Mouse (Mus musculus): ENCODE results near the gene Nrxn2. TPM values are rescaled to one million over a fixed set of nuclear protein-coding genes. Genes with fewer than 3 reads are reported as not detected.

Gene Nrxn2
- total RNA-seq, 1 experiment = 9.5 TPM

DNA sequence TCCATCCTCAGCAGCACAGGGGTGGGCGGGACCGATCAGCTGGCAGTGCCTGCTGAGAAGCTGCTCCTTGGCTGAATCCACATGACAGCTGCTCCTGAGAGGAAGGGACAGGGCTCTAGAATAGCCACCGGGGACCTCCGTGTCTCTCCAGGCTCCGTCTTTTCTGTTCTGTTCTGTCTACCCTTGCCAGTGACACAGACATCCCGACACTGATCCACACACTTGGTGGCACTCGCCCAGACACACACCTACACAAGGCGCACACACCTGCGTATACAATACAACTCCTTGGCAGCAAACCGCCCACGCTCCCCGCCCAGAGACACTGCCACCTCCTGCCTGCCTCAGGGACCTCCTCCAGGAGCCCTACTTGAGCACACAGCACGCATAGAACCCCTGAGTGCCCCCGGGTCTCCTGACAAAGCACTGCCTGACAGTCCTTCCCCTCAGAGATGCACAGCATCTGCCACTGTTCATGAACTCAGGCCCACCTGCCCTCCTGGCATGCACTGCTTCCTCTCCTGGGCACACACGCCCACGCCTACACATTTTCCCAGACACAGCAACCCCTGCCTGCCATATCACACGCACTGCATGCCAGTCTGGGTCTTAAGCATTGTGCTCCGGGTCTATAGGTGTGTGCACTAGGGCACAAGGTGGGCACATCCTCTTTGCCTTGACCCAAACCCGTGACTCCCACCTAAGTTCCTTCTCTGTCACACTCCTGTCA, 2.1 kb downstream of the Nrxn2 start:
- Histone ChIP-seq H3K27ac (ENCODE audit: insufficient read depth, low read depth, low read length, poor library complexity, severe bottlenecking) (no peak overlapping the region), H3K4me3 (ENCODE audit: insufficient read depth in 1 of 2, low read depth in 1 of 2, low read length in 2 of 2, poor library complexity in 1 of 2, severe bottlenecking in 1 of 2) (no peak overlapping the region), H3K4me1 (ENCODE audit: control insufficient read depth in 2 of 2, insufficient read depth in 2 of 2, low read length in 2 of 2, poor library complexity in 1 of 2) (peaks cover 3 to 26% of the 10 kb centered on the region in 2 experiments; a peak in 2 of 4 replicates), H3K36me3 (ENCODE audit: control insufficient read depth, insufficient read depth, low read length, poor library complexity, severe bottlenecking) (no peaks in the 10 kb centered on the region; the same call in 1 of the 2 replicates), H3K9ac (ENCODE audit: insufficient read depth, low read depth, low read length, poor library complexity, severe bottlenecking) (no peak overlapping the region), H3K9me3 (ENCODE audit: control insufficient read depth, insufficient read depth, low read depth, low read length) (no peaks in the 10 kb centered on the region)
- in situ Hi-C loops (cut with MboI; ENCODE audit: low sequenced_read_pairs in 2 of 2, unreplicated experiment in 2 of 2) = no loop called here
- DNase-seq (ENCODE audit: low read depth, low spot score) = no peak
- TF ChIP-seq CHD2 (IDR thresholded peaks at IDR 0.05; ENCODE audit: low read depth, low read length) (no peak), MAFK (IDR thresholded peaks at IDR 0.05; ENCODE audit: insufficient read depth, low read depth, low read length) (no peak), HCFC1 (IDR thresholded peaks at IDR 0.05; ENCODE audit: borderline replicate concordance, insufficient read depth, low read length) (no peak), ZC3H11A (IDR thresholded peaks at IDR 0.05; ENCODE audit: borderline replicate concordance, low read depth, low read length) (no peak), ZNF384 (IDR thresholded peaks at IDR 0.05; ENCODE audit: low read depth, low read length) (no peak)

DNA sequence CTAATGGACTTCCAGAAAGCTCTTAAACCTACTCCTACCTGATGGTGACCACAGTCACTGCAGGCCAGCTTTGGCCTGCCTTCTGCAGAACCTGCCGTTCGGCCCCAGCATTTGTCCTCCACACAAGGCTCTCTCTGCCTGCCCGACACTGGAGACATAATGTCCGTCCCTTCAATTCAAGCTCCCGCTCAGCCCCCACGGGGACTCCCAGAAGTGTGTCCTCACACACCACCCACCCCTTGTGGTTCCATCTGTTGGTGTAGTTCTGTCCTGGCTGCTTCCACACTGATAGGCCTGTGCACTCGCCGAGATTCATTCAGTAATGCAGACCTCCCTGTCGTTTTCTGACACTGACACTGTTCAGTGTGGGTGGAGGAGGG, 2.7 kb downstream of the Nrxn2 start:
- Histone ChIP-seq H3K4me3 (ENCODE audit: insufficient read depth in 1 of 2, low read depth in 1 of 2, low read length in 2 of 2, poor library complexity in 1 of 2, severe bottlenecking in 1 of 2) (no peak overlapping the region), H3K9me3 (ENCODE audit: control insufficient read depth, insufficient read depth, low read depth, low read length) (no peaks in the 10 kb centered on the region), H3K36me3 (ENCODE audit: control insufficient read depth, insufficient read depth, low read length, poor library complexity, severe bottlenecking) (no peaks in the 10 kb centered on the region; the same call in 1 of the 2 replicates), H3K9ac (ENCODE audit: insufficient read depth, low read depth, low read length, poor library complexity, severe bottlenecking) (no peak overlapping the region), H3K4me1 (ENCODE audit: control insufficient read depth in 2 of 2, insufficient read depth in 2 of 2, low read length in 2 of 2, poor library complexity in 1 of 2) (peaks cover 3 to 20% of the 10 kb centered on the region in 2 experiments; a peak in 2 of 4 replicates), H3K27ac (ENCODE audit: insufficient read depth, low read depth, low read length, poor library complexity, severe bottlenecking) (no peak overlapping the region)
- in situ Hi-C loops (cut with MboI; ENCODE audit: low sequenced_read_pairs in 2 of 2, unreplicated experiment in 2 of 2) = no loop called here
- TF ChIP-seq MAFK (IDR thresholded peaks at IDR 0.05; ENCODE audit: insufficient read depth, low read depth, low read length) = no peak
- no peak for TF ChIP-seq ZNF384 (IDR thresholded peaks at IDR 0.05; ENCODE audit: low read depth, low read length)
- no peak for TF ChIP-seq HCFC1 (IDR thresholded peaks at IDR 0.05; ENCODE audit: borderline replicate concordance, insufficient read depth, low read length)
- no peak for TF ChIP-seq ZC3H11A (IDR thresholded peaks at IDR 0.05; ENCODE audit: borderline replicate concordance, low read depth, low read length)
- TF ChIP-seq CHD2 (IDR thresholded peaks at IDR 0.05; ENCODE audit: low read depth, low read length) = no peak
- DNase-seq (ENCODE audit: low read depth, low spot score) = no peak

DNA sequence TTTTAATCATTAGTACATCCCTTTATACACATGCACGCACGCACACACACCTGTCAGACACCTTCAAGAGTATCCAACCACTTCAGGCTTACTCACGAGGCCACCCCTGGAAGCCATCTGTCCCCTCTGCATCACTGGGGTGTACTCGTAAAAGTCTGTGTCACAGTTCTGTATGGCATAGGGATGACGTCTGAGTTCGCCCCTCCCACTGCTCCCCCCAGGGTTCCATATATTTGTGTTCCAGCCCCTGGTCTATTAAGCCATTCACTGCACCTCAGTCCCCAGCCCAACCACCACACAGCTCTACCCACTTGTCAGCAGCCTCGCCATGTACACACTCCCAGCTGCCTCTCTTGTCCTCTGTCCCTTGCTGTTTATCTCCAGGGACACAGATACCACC, 3.5 kb downstream of the Nrxn2 start:
- H3K9me3 ChIP-seq (ENCODE audit: control insufficient read depth, insufficient read depth, low read depth, low read length) = no peaks in the 10 kb centered on the region
- no peak overlapping the region for H3K9ac ChIP-seq (ENCODE audit: insufficient read depth, low read depth, low read length, poor library complexity, severe bottlenecking)
- TF ChIP-seq HCFC1 (IDR thresholded peaks at IDR 0.05; ENCODE audit: borderline replicate concordance, insufficient read depth, low read length) (no peak), ZC3H11A (IDR thresholded peaks at IDR 0.05; ENCODE audit: borderline replicate concordance, low read depth, low read length) (no peak), CHD2 (IDR thresholded peaks at IDR 0.05; ENCODE audit: low read depth, low read length) (no peak), MAFK (IDR thresholded peaks at IDR 0.05; ENCODE audit: insufficient read depth, low read depth, low read length) (no peak), ZNF384 (IDR thresholded peaks at IDR 0.05; ENCODE audit: low read depth, low read length) (no peak)
- in situ Hi-C loops (cut with MboI; ENCODE audit: low sequenced_read_pairs in 2 of 2, unreplicated experiment in 2 of 2) = no loop called here
- H3K4me3 ChIP-seq (ENCODE audit: insufficient read depth in 1 of 2, low read depth in 1 of 2, low read length in 2 of 2, poor library complexity in 1 of 2, severe bottlenecking in 1 of 2) = no peak overlapping the region
- DNase-seq (ENCODE audit: low read depth, low spot score) = no peak
- no peak overlapping the region for H3K27ac ChIP-seq (ENCODE audit: insufficient read depth, low read depth, low read length, poor library complexity, severe bottlenecking)
- H3K4me1 ChIP-seq (ENCODE audit: control insufficient read depth in 2 of 2, insufficient read depth in 2 of 2, low read length in 2 of 2, poor library complexity in 1 of 2) = peaks cover 0 to 15% of the 10 kb centered on the region in 2 experiments; a peak in 2 of 4 replicates
- H3K36me3 ChIP-seq (ENCODE audit: control insufficient read depth, insufficient read depth, low read length, poor library complexity, severe bottlenecking) = no peaks in the 10 kb centered on the region; the same call in 1 of the 2 replicates

DNA sequence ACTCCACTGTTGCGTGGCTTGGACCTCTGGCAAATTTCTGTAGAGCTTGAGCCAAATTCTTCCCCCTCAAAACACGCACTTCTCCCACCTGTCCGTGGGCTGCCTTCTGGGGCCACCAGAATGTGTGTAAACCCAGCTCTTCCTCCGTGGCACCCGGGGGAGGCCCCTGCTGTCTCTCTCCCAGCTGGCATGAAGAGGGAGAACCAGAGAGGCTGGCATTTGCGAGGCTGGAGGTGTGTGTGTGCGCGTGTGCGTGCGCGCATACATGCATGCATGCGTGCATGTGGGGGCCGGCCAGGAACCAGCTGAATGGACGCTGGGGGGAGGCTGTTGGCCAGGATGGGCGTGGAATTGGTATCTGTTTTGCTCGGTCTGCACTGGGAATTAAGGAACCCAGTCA, 4.7 kb downstream of the Nrxn2 start:
- Histone ChIP-seq H3K9me3 (ENCODE audit: control insufficient read depth, insufficient read depth, low read depth, low read length) (no peaks in the 10 kb centered on the region), H3K4me1 (ENCODE audit: control insufficient read depth in 2 of 2, insufficient read depth in 2 of 2, low read length in 2 of 2, poor library complexity in 1 of 2) (peaks cover 0 to 11% of the 10 kb centered on the region in 2 experiments; a peak in 2 of 4 replicates), H3K9ac (ENCODE audit: insufficient read depth, low read depth, low read length, poor library complexity, severe bottlenecking) (no peak overlapping the region), H3K4me3 (ENCODE audit: insufficient read depth in 1 of 2, low read depth in 1 of 2, low read length in 2 of 2, poor library complexity in 1 of 2, severe bottlenecking in 1 of 2) (no peak overlapping the region), H3K36me3 (ENCODE audit: control insufficient read depth, insufficient read depth, low read length, poor library complexity, severe bottlenecking) (no peaks in the 10 kb centered on the region), H3K27ac (ENCODE audit: insufficient read depth, low read depth, low read length, poor library complexity, severe bottlenecking) (no peak overlapping the region)
- no peak for DNase-seq (ENCODE audit: low read depth, low spot score)
- in situ Hi-C loops (cut with MboI; ENCODE audit: low sequenced_read_pairs in 2 of 2, unreplicated experiment in 2 of 2) = no loop called here
- no peak for TF ChIP-seq HCFC1 (IDR thresholded peaks at IDR 0.05; ENCODE audit: borderline replicate concordance, insufficient read depth, low read length)
- TF ChIP-seq MAFK (IDR thresholded peaks at IDR 0.05; ENCODE audit: insufficient read depth, low read depth, low read length) = no peak
- no peak for TF ChIP-seq CHD2 (IDR thresholded peaks at IDR 0.05; ENCODE audit: low read depth, low read length)
- no peak for TF ChIP-seq ZNF384 (IDR thresholded peaks at IDR 0.05; ENCODE audit: low read depth, low read length)
- no peak for TF ChIP-seq ZC3H11A (IDR thresholded peaks at IDR 0.05; ENCODE audit: borderline replicate concordance, low read depth, low read length)
